Mouse (Mus musculus): ENCODE measurements around the gene Calm3.
"Not testable (repeated sequence)": the region's sequence is repeated elsewhere in the genome, so short reads cannot be mapped to it uniquely, and the experiment has no call there.

Gene Calm3

GRCm38 (mm10) chr7:16924037-16924834 lies at the start of gene Calm3:
Gene Calm3 (minus strand): TSS chr7:16924114.
- peak; percentile 100 for DNase-seq

GRCm38 (mm10) chr7:16971160-16971559 lies 47.2 kb upstream of the Calm3 start:
- DNase-seq: no peak

GRCm38 (mm10) chr7:16968414-16968813 lies 44.5 kb upstream of the Calm3 start:
- DNase-seq: no peak

- no peak for DNase-seq
Measured at GRCm38 (mm10) chr7:16961678-16962077, 37.8 kb upstream of the Calm3 start.

GRCm38 (mm10) chr7:16959539-16960187 lies 35.7 kb upstream of the Calm3 start, which contains the start of gene Pnmal1:
Gene Pnmal1 (plus strand): TSS chr7:16959679.
- DNase-seq: peak; percentile 22

- no peak for DNase-seq
Measured at GRCm38 (mm10) chr7:16956410-16957265, 32.7 kb upstream of the Calm3 start.

- DNase-seq: no peak
Measured at GRCm38 (mm10) chr7:16955712-16956111, 31.8 kb upstream of the Calm3 start.

- DNase-seq: not testable (repeated sequence)
Measured at GRCm38 (mm10) chr7:16953776-16954175, 29.9 kb upstream of the Calm3 start.

- DNase-seq: peak; percentile 86
Measured at GRCm38 (mm10) chr7:16950861-16951635, 27.1 kb upstream of the Calm3 start.

GRCm38 (mm10) chr7:16949908-16950841 lies 26.3 kb upstream of the Calm3 start:
- DNase-seq: peak; percentile 83

- DNase-seq: no peak
Measured at GRCm38 (mm10) chr7:16948923-16949458, 25.1 kb upstream of the Calm3 start.

- DNase-seq: peak; percentile 54
Measured at GRCm38 (mm10) chr7:16947959-16948361, 24.0 kb upstream of the Calm3 start.

GRCm38 (mm10) chr7:16947349-16947895 lies 23.5 kb upstream of the Calm3 start:
- no peak for DNase-seq

- DNase-seq: peak; percentile 26
Measured at GRCm38 (mm10) chr7:16946441-16947348, 22.8 kb upstream of the Calm3 start.

- no peak for DNase-seq
Measured at GRCm38 (mm10) chr7:16945419-16945818, 21.5 kb upstream of the Calm3 start.

GRCm38 (mm10) chr7:16944808-16945315 lies 20.9 kb upstream of the Calm3 start:
- DNase-seq: no peak

- DNase-seq: peak; percentile 92
Measured at GRCm38 (mm10) chr7:16944061-16944807, 20.3 kb upstream of the Calm3 start, which contains the start of gene Pnmal2. Gene Pnmal2 (plus strand): TSS chr7:16944682.

GRCm38 (mm10) chr7:16942861-16943260 lies 18.9 kb upstream of the Calm3 start:
- DNase-seq: no peak

Measured in kidney, postnatal 14 days (tissue).